Mouse (Mus musculus) mature B cell (primary cell): ENCODE data around the gene Vmn1r132.
"Not testable (repeated sequence)": the region's sequence is repeated elsewhere in the genome, so short reads cannot be mapped to it uniquely, and the experiment has no call there.

Experiments used
- in situ Hi-C: fragments of 300-500 bp; cut with MboI; formaldehyde crosslinking; loops from 2 replicates; pipeline ENCODE4 v1.14.3; 2019

The Vmn1r132 gene

GRCm38 (mm10) chr7:21613792-21614191 is at the start of gene Vmn1r132:
Gene Vmn1r132, plus strand, starts transcription at chr7:21614092.
- in situ Hi-C loops = not testable (repeated sequence)
